ENCODE assay signal across 21 mouse cellular contexts in the genomic region with DNA sequence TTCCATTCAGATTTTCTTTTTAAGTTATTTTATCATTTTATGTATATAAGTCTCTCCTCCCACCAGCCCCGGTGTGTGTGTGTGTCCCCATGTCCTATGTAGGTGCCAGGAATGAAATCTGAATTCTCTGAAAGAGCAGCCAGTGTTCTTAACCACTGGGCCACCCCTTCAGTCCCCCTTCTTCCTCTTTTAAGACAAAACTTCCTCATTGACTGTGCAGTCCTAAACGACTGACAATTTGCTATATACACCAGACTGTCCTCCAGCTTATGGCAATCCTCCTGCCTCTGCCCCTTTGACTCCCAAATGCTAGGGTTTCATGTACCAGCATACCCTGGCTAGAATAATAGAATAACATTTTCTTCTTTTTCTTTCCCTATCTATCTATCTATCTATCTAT.
"Had no signal": no experiment of that assay in that cellular context is flagged by ENCODE, and none has a peak within 500 bp of the region (broad histone marks: within the 10 kb centered on the region; RNA-seq: fewer than 3 reads in every experiment).

No protein-coding gene starts in this region.

- H3K27ac ChIP-seq: liver, embryonic 13.5 days; liver, embryonic 15.5 days; macrophage; midbrain, embryonic 13.5 days; midbrain, embryonic 15.5 days; neural tube, embryonic 13.5 days; neural tube, embryonic 15.5 days had no signal

- H3K9me3 ChIP-seq: liver, embryonic 13.5 days; liver, embryonic 15.5 days; megakaryocyte, embryonic 14.5 days; midbrain, embryonic 13.5 days; midbrain, embryonic 15.5 days; neural tube, embryonic 13.5 days; neural tube, embryonic 15.5 days had no signal

- H3K4me3 ChIP-seq: liver, embryonic 13.5 days; liver, embryonic 15.5 days; megakaryocyte, embryonic 14.5 days; midbrain, embryonic 13.5 days; midbrain, embryonic 15.5 days; myocyte; neural tube, embryonic 13.5 days; neural tube, embryonic 15.5 days had no signal

- ATAC-seq: midbrain, embryonic 13.5 days; midbrain, embryonic 15.5 days had no signal

- H3K9ac ChIP-seq: liver, embryonic 13.5 days; liver, embryonic 15.5 days; lung, embryonic 14.5 days; midbrain, embryonic 13.5 days; midbrain, embryonic 15.5 days; neural tube, embryonic 13.5 days; neural tube, embryonic 15.5 days had no signal

- H3K4me1 ChIP-seq: midbrain, embryonic 13.5 days; midbrain, embryonic 15.5 days; neural tube, embryonic 13.5 days; neural tube, embryonic 15.5 days had no signal

- DNase-seq: liver, embryonic 13.5 days; lung, adult 18-20 months; lung, embryonic 14.5 days; lung, postnatal 10 days; lung, postnatal 36 days; right cerebral cortex, adult 18-20 months; right cerebral cortex, postnatal 25 days; right cerebral cortex, postnatal 4 days; spleen, adult 18-20 months; thymus, adult 18-20 months; thymus, postnatal 14 days; thymus, postnatal 36 days had no signal

- H3K27me3 ChIP-seq: liver, embryonic 13.5 days; liver, embryonic 15.5 days; midbrain, embryonic 13.5 days; midbrain, embryonic 15.5 days; neural tube, embryonic 13.5 days; neural tube, embryonic 15.5 days had no signal

- H3K4me2 ChIP-seq: liver, embryonic 13.5 days; liver, embryonic 15.5 days; lung, embryonic 14.5 days; midbrain, embryonic 11.5 days; midbrain, embryonic 13.5 days; midbrain, embryonic 15.5 days; neural tube, embryonic 13.5 days; neural tube, embryonic 15.5 days had no signal

- H3K36me3 ChIP-seq: liver, embryonic 13.5 days; liver, embryonic 15.5 days; midbrain, embryonic 13.5 days; midbrain, embryonic 15.5 days; neural tube, embryonic 13.5 days; neural tube, embryonic 15.5 days had no signal
